Mouse (Mus musculus) kidney, adult 2 months (tissue): ENCODE results near the gene Zfp189. TPM values are rescaled to one million over a fixed set of nuclear protein-coding genes. Genes with fewer than 3 reads are reported as not detected.
A peak's percentile ranks its signal among the peaks of the same experiment; 100 is the strongest.
"Not testable (repeated sequence)": the region's sequence is repeated elsewhere in the genome, so short reads cannot be mapped to it uniquely, and the experiment has no call there.

Experiments
- DNase-seq: peaks from one replicate; pipeline ENCODE4 v3.0.0; 2021
- H3K27ac ChIP-seq: fragments of 200-500 bp; 2 replicates; pipeline ENCODE4 v1.5.1; 2012; ENCODE audit warnings: low read depth, low read length, control low read depth, inconsistent platforms; ENCODE audit not compliant: insufficient read depth
- H3K27me3 ChIP-seq: fragments of 200-500 bp; replicated peaks from 2 replicates; pipeline ENCODE4 v1.6.1; 2012; ENCODE audit warnings: mild to moderate bottlenecking, moderate library complexity, low read length, inconsistent platforms; ENCODE audit not compliant: control insufficient read depth, insufficient read depth
- H3K36me3 ChIP-seq: fragments of 200-500 bp; 2 replicates; pipeline ENCODE4 v1.6.1; 2012; ENCODE audit warnings: mild to moderate bottlenecking, moderate library complexity, low read length, inconsistent platforms; ENCODE audit not compliant: control insufficient read depth, insufficient read depth
- H3K4me1 ChIP-seq: fragments of 200-500 bp; 2 replicates; pipeline ENCODE4 v1.6.1; 2011; ENCODE audit warnings: low read length; ENCODE audit not compliant: control insufficient read depth, insufficient read depth
- H3K4me3 ChIP-seq: fragments of 200-500 bp; 2 replicates; pipeline ENCODE4 v1.5.1; 2011; ENCODE audit warnings: mild to moderate bottlenecking, low read depth, low read length, control low read depth; ENCODE audit not compliant: insufficient read depth
- CTCF ChIP-seq: fragments of 200-500 bp; conservative IDR thresholded peaks from 2 replicates; pipeline ENCODE4 v1.5.1; 2011; ENCODE audit warnings: low read depth, mild to moderate bottlenecking, control low read depth, low read length, moderate library complexity, mixed read lengths; ENCODE audit not compliant: insufficient read depth, insufficient read length
- POLR2A ChIP-seq: fragments of 200-500 bp; IDR thresholded peaks from one replicate; pipeline ENCODE4 v1.6.1; 2011; ENCODE audit warnings: low read depth, low read length, control low read depth
- WGBS: fragments of 180-500 bp; shearing (Covaris S2); methylation state at CpG from one replicate; pipeline ENCODE4 v1.1.7; 2018; 5-methylcytosine and 5-hydroxymethylcytosine counted together
- polyA plus RNA-seq: library from polyadenylated mRNA; depleted of rRNA; stranded (reverse); fragments of >200 nt; gene quantifications from 2 replicates; pipeline ENCODE4 v1.2.3, GENCODE M21; 2012; rRNA removed

The Zfp189 gene
- polyA plus RNA-seq: 2.0 and 2.5 TPM in 2 replicates

DNA sequence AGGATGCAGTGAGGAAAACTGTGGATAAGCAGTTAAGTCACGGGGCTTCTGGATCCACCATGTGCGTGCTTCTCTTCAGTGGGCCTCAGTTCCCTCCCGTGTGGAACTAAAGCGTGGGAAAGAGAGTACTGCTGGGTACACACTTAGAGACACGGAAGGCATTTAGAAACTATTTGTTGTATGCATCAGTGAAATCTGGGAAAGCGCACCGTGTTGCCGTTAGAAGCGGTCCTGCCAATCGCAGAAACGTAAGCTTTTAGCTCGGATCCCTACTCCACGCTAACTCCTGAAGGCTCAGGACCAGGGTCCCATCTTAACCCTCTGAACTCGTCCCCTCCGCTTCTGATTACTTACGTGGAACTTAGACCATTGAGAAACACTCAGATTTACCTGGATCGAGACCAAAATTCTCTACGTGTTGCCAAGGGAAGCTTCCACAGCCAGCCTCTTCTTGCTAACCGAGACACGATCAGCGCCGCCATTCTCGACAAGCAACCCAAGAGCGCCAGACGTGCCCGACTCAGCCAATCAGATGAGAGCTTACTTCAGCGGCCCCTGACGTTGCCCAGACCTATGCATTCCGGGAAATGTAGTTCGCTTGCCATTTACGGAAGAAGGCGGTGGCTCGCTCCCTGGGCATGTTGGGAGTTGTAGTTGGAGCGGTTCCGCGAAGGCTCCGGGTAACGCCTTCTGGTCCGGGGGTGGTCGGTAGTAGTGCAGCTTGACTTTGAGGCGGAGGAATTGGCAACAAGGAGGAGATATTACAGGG, at the start of gene Zfp189, which contains the start of gene Mrpl50:
Zfp189 (plus strand) TSS at position 605 of the 769 bp plus-strand sequence.
Mrpl50 (minus strand) TSS at position 522 of the 769 bp plus-strand sequence.
- WGBS: under 1% methylated on average over 41 of the region's 41 CpGs

DNA sequence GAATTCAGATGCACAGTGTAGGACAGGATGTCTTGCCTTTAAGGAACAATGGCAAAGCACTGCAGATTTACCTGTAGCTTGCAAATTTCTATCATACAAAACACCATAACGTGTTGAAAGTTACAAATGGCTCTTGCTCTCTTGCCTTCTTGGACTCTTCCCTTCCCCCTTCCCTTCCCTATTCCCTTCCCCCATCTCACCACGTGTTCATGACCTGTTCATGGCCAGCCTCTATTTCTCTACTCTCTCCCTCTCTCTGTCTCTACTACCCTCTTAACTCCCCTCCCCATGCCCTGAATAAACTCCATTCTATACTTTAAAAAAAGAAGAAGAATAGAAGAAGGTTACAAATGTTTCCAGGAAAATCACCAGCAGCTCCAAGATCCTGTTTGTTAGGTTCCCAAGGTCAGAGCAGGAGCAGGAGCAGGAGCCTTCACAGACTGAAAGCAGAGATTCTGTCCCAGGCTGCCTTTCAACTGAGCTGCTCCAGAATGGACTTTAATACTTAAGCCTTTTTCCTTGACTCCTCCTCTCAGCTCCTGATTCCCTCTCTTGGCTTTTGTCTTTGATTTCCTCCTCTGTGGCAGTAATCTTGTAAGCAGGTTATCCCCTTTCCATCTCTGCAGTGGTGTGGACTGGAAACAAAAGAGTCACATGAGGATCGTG, 47.4 kb upstream of the Zfp189 start, which contains the start of gene Acnat1:
Acnat1 (minus strand) TSS at position 478 of the 666 bp plus-strand sequence.
- Histone ChIP-seq H3K4me1 (no peaks in the 10 kb centered on the region; the same call in 1 of the 2 replicates), H3K36me3 (no peaks in the 10 kb centered on the region), H3K4me3 (peak within 1 kb of the TSS; percentile 15), H3K27ac (peak within 1 kb of the TSS; percentile 26), H3K27me3 (no peaks in the 10 kb centered on the region)
- DNase-seq: peak; percentile 87
- TF ChIP-seq POLR2A: no peak
- no peak for TF ChIP-seq CTCF
- WGBS: 42% methylated on average over 3 of the region's 3 CpGs

More for the DNA sequence above, at the start of gene Zfp189, which contains the start of gene Mrpl50:
- Histone ChIP-seq H3K36me3 (no peaks in the 10 kb centered on the region), H3K4me1 (peaks cover 14% of the 10 kb centered on the region; the same call in 1 of the 2 replicates), H3K27ac (peak within 1 kb of the TSS; percentile 57), H3K4me3 (peak within 1 kb of the TSS; percentile 84), H3K27me3 (no peaks in the 10 kb centered on the region)
- DNase-seq: peak; percentile 98
- TF ChIP-seq CTCF (no peak), POLR2A (peak; percentile 70)

DNA sequence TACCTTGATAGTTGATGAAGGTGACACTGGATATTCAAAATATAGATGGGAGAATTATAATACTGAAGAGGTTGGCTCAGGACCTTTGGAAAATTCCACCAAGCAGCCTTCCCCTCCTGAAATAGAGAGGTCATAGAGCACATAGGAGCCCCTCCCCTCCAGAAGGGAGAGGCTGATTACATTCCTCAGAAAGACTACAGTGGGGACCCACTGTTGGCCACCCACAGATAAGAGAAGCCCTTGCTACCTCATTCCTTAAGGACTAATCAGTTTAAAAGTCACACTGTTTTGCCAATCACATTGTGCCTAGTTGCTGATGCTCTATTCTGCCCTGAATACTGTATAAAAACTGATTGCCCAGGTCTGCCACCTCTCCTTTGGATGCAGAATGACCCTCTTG, 46.4 kb upstream of the Zfp189 start:
- Histone ChIP-seq H3K27ac (no peak overlapping the region), H3K4me3 (no peak overlapping the region), H3K36me3 (no peaks in the 10 kb centered on the region), H3K27me3 (no peaks in the 10 kb centered on the region), H3K4me1 (no peaks in the 10 kb centered on the region; the same call in 1 of the 2 replicates)
- no peak for DNase-seq
- no peak for TF ChIP-seq CTCF

DNA sequence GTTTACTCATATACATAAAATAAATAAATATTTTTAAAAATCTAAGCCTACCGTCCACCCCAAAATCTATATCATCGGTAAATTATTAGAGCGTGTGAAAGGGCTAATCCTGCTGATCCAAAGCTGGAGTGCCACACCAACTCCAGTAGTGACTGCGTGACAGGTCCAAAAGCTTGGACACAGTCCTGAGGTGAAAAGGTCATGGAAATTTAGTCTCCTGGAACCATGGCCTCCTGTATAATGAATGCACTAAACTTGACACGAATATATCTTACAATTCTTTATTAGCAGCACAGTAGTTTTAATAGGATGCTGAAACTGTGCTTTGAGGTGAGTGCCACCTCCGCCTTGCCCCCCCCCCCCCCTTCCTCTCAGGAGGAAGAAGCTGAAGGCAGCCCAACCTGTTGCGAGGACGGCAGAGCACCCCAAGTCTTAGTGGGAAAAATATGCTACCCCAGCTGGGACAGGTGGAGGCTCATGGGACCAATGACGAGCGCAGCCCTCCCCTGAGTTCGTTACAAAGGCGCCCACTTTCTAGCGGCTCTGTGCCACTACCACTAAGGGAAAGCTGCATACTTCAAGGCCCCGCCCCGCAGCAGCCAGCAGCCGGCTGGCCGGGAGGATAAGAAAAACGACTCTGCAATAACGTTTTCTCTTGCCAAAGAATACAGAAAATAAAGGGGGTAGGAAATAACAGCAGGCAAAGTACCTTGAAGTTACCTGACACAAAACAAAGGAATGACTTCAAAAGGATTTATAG, 42.7 kb upstream of the Zfp189 start:
- Histone ChIP-seq H3K4me1 (peaks cover 2% of the 10 kb centered on the region; the same call in 1 of the 2 replicates), H3K27ac (no peak overlapping the region), H3K27me3 (no peaks in the 10 kb centered on the region), H3K4me3 (peak overlapping the region; percentile 30; the same call in 1 of the 2 replicates), H3K36me3 (no peaks in the 10 kb centered on the region)
- DNase-seq: peak; percentile 51
- TF ChIP-seq CTCF (no peak), POLR2A (no peak)
- WGBS: 18% methylated on average over 19 of the region's 19 CpGs

DNA sequence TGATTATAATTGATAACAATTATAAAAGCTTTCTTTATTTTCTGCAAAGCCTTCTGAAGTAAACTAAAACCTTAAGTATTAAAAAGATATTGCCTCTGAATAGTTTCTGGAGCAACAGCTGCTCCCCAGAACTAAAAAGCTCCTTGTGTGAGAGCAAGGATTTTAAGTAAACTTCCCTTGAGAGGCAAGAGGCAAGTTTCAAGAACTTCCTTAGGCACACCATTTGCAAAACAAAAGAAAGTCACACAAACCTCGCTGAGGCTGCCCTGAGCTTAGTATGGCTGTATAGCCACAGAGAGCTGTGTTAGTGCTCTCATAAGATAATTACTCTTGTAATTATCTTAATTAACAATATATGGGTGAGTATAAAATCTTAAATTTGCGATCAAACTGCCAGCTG, 41.9 kb upstream of the Zfp189 start:
- H3K4me1 ChIP-seq, H3K36me3 ChIP-seq, H3K27me3 ChIP-seq, H3K4me3 ChIP-seq, H3K27ac ChIP-seq, DNase-seq: not testable (repeated sequence)
- WGBS: 42% methylated on average over 2 of the region's 2 CpGs

DNA sequence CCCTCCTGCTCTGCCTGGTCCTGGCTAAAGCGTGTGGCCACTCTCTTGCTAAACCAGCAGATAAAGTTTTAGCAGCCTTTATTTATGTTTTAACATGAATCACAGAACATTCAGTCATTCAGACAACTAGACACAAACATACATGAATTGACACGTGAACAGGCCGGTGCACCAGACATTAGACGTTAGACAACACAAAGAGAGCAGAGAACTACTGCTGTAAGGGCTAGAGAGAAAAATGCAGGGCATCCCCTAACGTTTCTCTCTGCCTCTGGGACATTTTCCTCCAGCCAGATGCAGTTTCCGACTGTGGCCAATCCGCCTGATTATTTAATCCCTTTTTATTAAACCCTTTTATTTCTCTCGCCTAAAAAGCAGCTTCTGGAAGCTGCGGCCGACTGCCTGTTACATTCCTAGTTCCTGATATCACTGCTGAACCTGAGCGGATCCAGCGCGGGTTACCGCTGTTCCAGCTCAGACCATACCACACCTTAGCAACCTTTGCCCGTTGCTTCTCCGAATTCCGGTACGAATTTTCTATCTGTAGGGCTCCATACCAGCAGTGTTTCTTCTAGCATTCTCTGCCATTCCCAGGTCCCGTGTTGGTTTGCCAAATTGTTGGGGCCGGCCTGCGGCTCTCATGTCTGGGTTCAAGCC, 40.7 kb upstream of the Zfp189 start:
- WGBS: 23% methylated on average over 21 of the region's 21 CpGs
- Histone ChIP-seq H3K4me1 (0 out of 2 replicates have a peak, but pooled peaks cover 3% of the 10 kb centered on the region), H3K36me3 (no peaks in the 10 kb centered on the region), H3K27me3 (no peaks in the 10 kb centered on the region), H3K27ac (peak overlapping the region; percentile 41; the same call in 1 of the 2 replicates), H3K4me3 (no peak overlapping the region)
- TF ChIP-seq POLR2A: no peak
- TF ChIP-seq CTCF: no peak
- DNase-seq: peak; percentile 64
